Mouse (Mus musculus): Measurements from ENCODE around the gene Slc38a10. TPM values are rescaled to one million over a fixed set of nuclear protein-coding genes. Genes with fewer than 3 reads are reported as not detected.

Gene Slc38a10
- polyA plus RNA-seq, 1 experiment from 2014 or later = 78.8 TPM

DNA sequence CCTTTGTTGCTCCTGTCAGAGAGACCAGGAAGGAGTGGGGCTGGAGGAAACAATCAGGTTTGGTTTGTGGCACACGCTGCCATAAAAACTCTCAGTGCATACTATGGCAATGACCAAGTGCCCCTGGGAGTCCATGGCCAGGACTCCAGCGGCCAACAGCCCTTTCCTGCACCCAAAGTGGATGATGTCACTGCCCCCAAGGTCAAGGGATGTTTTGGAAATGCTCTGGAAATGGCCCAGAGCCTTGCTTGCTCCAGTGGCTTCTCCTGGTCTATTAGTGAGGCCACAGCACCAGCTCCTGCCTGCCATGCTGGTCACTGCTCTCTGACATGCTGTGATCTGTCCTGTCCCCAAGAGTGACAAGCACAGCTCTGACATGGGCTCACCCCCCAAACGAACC is 75.0 kb downstream of the Slc38a10 start:
- Histone ChIP-seq H3K9ac (replicated peaks; ENCODE audit: low read depth, low read length) (no peak overlapping the region), H3K36me3 (ENCODE audit: control insufficient read depth, insufficient read depth, low read length) (peaks cover 34% of the 10 kb centered on the region), H3K27ac (ENCODE audit: low read depth, low read length) (no peak overlapping the region), H3K4me2 (ENCODE audit: low read depth, low read length) (no peak overlapping the region), H3K9me3 (ENCODE audit: control insufficient read depth, low read length) (no peaks in the 10 kb centered on the region), H3K4me1 (ENCODE audit: control insufficient read depth, insufficient read depth, low read length) (0 out of 2 replicates have a peak, but pooled peaks cover 7% of the 10 kb centered on the region), H3K27me3 (ENCODE audit: control insufficient read depth, insufficient read depth, low read length) (no peaks in the 10 kb centered on the region), H3K4me3 (ENCODE audit: low read depth, low read length) (no peak overlapping the region)
- 83% methylated on average over 3 of the region's 3 CpGs for WGBS
- no peak for ATAC-seq (ENCODE audit: low read depth)

GRCm38 (mm10) chr11:120072986-120073647 is 78.0 kb downstream of the Slc38a10 start:
- no peak for ATAC-seq (ENCODE audit: low read depth)
- Histone ChIP-seq H3K4me2 (ENCODE audit: low read depth, low read length) (no peak overlapping the region), H3K27me3 (ENCODE audit: control insufficient read depth, insufficient read depth, low read length) (no peaks in the 10 kb centered on the region), H3K4me3 (ENCODE audit: low read depth, low read length) (no peak overlapping the region), H3K36me3 (ENCODE audit: control insufficient read depth, insufficient read depth, low read length) (peaks cover 40% of the 10 kb centered on the region), H3K4me1 (ENCODE audit: control insufficient read depth, insufficient read depth, low read length) (0 out of 2 replicates have a peak, but pooled peaks cover 7% of the 10 kb centered on the region), H3K9me3 (ENCODE audit: control insufficient read depth, low read length) (no peaks in the 10 kb centered on the region), H3K27ac (ENCODE audit: low read depth, low read length) (no peak overlapping the region), H3K9ac (replicated peaks; ENCODE audit: low read depth, low read length) (no peak overlapping the region)
- WGBS = 93% methylated on average over 9 of the region's 9 CpGs

DNA sequence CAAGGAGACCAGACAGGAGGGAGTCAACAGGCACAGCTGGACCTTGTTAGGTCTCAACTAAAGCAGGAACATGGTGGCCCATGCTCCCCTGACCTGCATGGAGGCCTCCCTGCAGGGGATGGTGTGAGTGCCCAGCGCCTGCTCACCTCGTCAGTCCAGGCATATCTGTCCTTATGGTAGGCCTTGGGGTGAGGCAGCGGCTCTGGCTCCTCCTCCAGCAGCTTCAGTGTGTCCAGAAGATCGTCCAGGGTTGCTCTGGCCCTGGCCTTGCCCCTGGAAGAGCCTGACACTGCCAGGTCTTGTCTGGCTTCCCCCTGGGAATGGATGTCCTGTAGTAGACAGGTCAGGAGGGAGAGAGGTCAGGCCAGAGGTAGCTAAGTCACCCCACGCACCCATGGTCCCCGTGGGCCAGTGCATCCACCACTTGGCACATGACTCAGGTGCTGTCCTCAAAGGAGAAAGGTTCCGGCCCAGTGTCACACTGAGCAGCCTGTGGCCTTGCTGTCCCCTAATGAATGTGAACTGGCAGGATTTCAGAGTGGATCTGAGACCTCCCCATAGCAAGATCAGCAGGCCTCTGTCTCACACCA is 79.3 kb downstream of the Slc38a10 start:
- H3K27me3 ChIP-seq (ENCODE audit: control insufficient read depth, insufficient read depth, low read length) = no peaks in the 10 kb centered on the region
- H3K27ac ChIP-seq (ENCODE audit: low read depth, low read length) = no peak overlapping the region
- H3K9me3 ChIP-seq (ENCODE audit: control insufficient read depth, low read length) = no peaks in the 10 kb centered on the region
- H3K4me1 ChIP-seq (ENCODE audit: control insufficient read depth, insufficient read depth, low read length) = 0 out of 2 replicates have a peak, but pooled peaks cover 7% of the 10 kb centered on the region
- ATAC-seq (ENCODE audit: low read depth) = no peak
- no peak overlapping the region for H3K9ac ChIP-seq (replicated peaks; ENCODE audit: low read depth, low read length)
- no peak overlapping the region for H3K4me3 ChIP-seq (ENCODE audit: low read depth, low read length)
- H3K36me3 ChIP-seq (ENCODE audit: control insufficient read depth, insufficient read depth, low read length) = peaks cover 42% of the 10 kb centered on the region
- H3K4me2 ChIP-seq (ENCODE audit: low read depth, low read length) = no peak overlapping the region
- 90% methylated on average over 7 of the region's 7 CpGs for WGBS

DNA sequence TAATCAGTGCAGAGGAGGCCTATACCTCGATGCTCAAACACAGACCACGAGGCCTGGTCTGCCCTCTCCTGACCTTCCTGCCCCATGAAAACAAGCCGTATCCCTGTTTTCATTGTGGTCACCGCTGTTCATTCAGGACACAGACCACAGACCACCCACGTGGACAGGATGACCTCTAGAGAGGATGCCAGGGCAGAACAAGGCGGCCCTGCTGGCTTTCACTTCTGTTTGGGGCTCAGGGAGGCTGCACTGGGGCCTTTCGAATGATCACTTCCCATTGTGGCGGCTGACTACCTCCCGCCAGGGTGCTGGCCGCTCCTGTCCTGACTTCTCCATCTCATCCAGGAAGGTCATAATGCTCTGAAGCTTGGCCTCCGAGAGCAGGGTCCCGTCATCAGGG is 80.1 kb downstream of the Slc38a10 start:
- Histone ChIP-seq H3K4me2 (ENCODE audit: low read depth, low read length) (no peak overlapping the region), H3K27ac (ENCODE audit: low read depth, low read length) (no peak overlapping the region), H3K9me3 (ENCODE audit: control insufficient read depth, low read length) (no peaks in the 10 kb centered on the region), H3K27me3 (ENCODE audit: control insufficient read depth, insufficient read depth, low read length) (no peaks in the 10 kb centered on the region), H3K36me3 (ENCODE audit: control insufficient read depth, insufficient read depth, low read length) (peaks cover 36% of the 10 kb centered on the region), H3K4me3 (ENCODE audit: low read depth, low read length) (no peak overlapping the region), H3K4me1 (ENCODE audit: control insufficient read depth, insufficient read depth, low read length) (0 out of 2 replicates have a peak, but pooled peaks cover 7% of the 10 kb centered on the region), H3K9ac (replicated peaks; ENCODE audit: low read depth, low read length) (no peak overlapping the region)
- no peak for ATAC-seq (ENCODE audit: low read depth)
- 18% methylated on average over 12 of the region's 12 CpGs for WGBS

GRCm38 (mm10) chr11:120070286-120070930 is 80.7 kb downstream of the Slc38a10 start:
- Histone ChIP-seq H3K4me3 (ENCODE audit: low read depth, low read length) (no peak overlapping the region), H3K9me3 (ENCODE audit: control insufficient read depth, low read length) (no peaks in the 10 kb centered on the region), H3K4me2 (ENCODE audit: low read depth, low read length) (no peak overlapping the region), H3K36me3 (ENCODE audit: control insufficient read depth, insufficient read depth, low read length) (peaks cover 35% of the 10 kb centered on the region), H3K27me3 (ENCODE audit: control insufficient read depth, insufficient read depth, low read length) (no peaks in the 10 kb centered on the region), H3K4me1 (ENCODE audit: control insufficient read depth, insufficient read depth, low read length) (0 out of 2 replicates have a peak, but pooled peaks cover 4% of the 10 kb centered on the region), H3K9ac (replicated peaks; ENCODE audit: low read depth, low read length) (no peak overlapping the region), H3K27ac (ENCODE audit: low read depth, low read length) (no peak overlapping the region)
- no peak for ATAC-seq (ENCODE audit: low read depth)
- WGBS = 93% methylated on average over 26 of the region's 27 CpGs

DNA sequence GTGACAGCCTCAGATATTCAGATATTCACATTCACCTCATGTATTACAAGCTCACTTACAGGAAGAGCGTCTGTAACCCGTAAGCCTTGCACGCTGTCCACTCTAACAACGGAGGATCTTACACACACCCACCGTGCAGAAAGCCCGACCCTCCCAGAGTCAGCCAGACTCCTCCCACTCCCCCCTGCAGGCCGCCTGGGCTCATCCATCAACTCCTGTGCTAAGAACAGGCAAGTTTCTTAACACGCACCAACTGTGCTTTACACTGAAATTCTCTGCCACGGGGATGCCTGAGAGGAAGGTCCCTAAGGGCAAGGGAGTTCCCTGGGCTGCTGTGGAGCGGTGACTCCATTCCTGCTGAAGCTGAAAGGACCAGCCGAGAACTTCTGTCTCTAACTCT is 81.9 kb downstream of the Slc38a10 start:
- Histone ChIP-seq H3K27me3 (ENCODE audit: control insufficient read depth, insufficient read depth, low read length) (no peaks in the 10 kb centered on the region), H3K27ac (ENCODE audit: low read depth, low read length) (no peak overlapping the region), H3K9ac (replicated peaks; ENCODE audit: low read depth, low read length) (no peak overlapping the region), H3K4me3 (ENCODE audit: low read depth, low read length) (no peak overlapping the region), H3K36me3 (ENCODE audit: control insufficient read depth, insufficient read depth, low read length) (peaks cover 42% of the 10 kb centered on the region), H3K9me3 (ENCODE audit: control insufficient read depth, low read length) (no peaks in the 10 kb centered on the region), H3K4me2 (ENCODE audit: low read depth, low read length) (no peak overlapping the region), H3K4me1 (ENCODE audit: control insufficient read depth, insufficient read depth, low read length) (no peaks in the 10 kb centered on the region)
- no peak for ATAC-seq (ENCODE audit: low read depth)
- WGBS = 25% methylated on average over 11 of the region's 11 CpGs

DNA sequence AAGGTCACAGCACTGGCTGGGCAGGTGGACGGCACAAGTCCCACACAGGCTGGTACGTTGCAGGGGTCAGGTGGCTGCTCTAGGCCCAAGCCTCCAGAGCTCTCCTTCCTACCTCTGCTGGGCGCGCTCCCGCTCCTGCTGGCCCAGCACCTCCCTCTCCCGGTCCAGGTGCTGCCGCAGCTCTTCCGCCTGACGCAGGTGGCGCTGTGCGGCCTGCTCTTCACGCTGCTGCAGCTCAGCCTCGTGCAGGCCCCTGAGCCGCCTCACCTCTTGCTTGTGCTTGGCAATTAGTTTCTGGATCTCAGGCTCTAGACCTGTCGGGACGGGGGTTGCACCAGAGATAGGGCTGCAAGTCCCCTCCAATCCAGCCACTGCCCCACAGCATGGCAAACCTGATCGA is 83.3 kb downstream of the Slc38a10 start:
- H3K4me3 ChIP-seq (ENCODE audit: low read depth, low read length) = no peak overlapping the region
- H3K4me1 ChIP-seq (ENCODE audit: control insufficient read depth, insufficient read depth, low read length) = no peaks in the 10 kb centered on the region
- no peak for ATAC-seq (ENCODE audit: low read depth)
- no peak overlapping the region for H3K9ac ChIP-seq (replicated peaks; ENCODE audit: low read depth, low read length)
- no peak overlapping the region for H3K27ac ChIP-seq (ENCODE audit: low read depth, low read length)
- H3K4me2 ChIP-seq (ENCODE audit: low read depth, low read length) = no peak overlapping the region
- WGBS = 50% methylated on average over 17 of the region's 17 CpGs
- no peaks in the 10 kb centered on the region for H3K27me3 ChIP-seq (ENCODE audit: control insufficient read depth, insufficient read depth, low read length)
- H3K9me3 ChIP-seq (ENCODE audit: control insufficient read depth, low read length) = no peaks in the 10 kb centered on the region
- H3K36me3 ChIP-seq (ENCODE audit: control insufficient read depth, insufficient read depth, low read length) = peaks cover 48% of the 10 kb centered on the region

DNA sequence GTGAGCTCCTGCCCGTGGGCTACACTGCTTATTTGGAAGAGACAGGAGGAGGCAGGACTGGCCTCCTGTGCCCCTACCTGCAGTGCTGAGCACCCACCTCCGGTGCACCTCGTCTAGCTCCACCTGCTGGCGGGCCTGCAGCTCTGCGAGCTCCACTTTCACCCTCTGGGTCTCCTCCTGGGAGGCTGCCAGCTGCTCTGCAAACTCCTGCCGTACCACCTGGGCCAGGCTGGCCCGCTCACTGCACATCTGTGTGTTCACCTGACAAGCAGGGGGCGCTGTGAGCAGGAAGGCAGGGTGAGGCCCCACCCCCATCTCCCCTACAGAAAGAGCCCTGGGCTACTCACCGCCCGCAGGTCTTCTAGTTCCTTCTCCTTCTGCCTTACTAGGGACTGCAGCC is 85.9 kb downstream of the Slc38a10 start:
- H3K36me3 ChIP-seq (ENCODE audit: control insufficient read depth, insufficient read depth, low read length) = peaks cover 30% of the 10 kb centered on the region
- no peak overlapping the region for H3K4me3 ChIP-seq (ENCODE audit: low read depth, low read length)
- ATAC-seq (ENCODE audit: low read depth) = no peak; the same call in 1 of the 2 replicates
- no peak overlapping the region for H3K9ac ChIP-seq (replicated peaks; ENCODE audit: low read depth, low read length)
- no peaks in the 10 kb centered on the region for H3K27me3 ChIP-seq (ENCODE audit: control insufficient read depth, insufficient read depth, low read length)
- H3K27ac ChIP-seq (ENCODE audit: low read depth, low read length) = no peak overlapping the region
- no peak overlapping the region for H3K4me2 ChIP-seq (ENCODE audit: low read depth, low read length)
- no peaks in the 10 kb centered on the region for H3K9me3 ChIP-seq (ENCODE audit: control insufficient read depth, low read length)
- H3K4me1 ChIP-seq (ENCODE audit: control insufficient read depth, insufficient read depth, low read length) = no peaks in the 10 kb centered on the region
- WGBS = 38% methylated on average over 10 of the region's 10 CpGs

DNA sequence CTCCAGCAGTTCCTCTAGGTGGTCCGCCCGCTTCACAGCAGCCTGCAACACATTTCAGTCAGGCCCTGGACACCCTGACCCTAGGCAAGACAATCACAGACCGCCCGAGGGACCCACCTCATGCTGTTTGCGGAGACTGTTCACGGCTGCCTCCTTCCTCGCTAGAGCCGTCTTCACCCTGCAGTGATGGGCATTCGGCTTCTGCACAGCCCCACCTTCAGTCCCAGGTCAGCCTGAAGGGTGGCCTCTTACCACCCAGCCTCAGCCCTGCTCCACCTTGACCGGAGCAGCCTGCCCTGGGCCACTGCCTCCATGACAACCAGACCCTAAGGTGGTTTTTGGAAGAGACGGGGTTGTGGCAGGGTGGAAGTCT is 86.5 kb downstream of the Slc38a10 start:
- H3K4me3 ChIP-seq (ENCODE audit: low read depth, low read length) = no peak overlapping the region
- ATAC-seq (ENCODE audit: low read depth) = no peak
- 94% methylated on average over 11 of the region's 11 CpGs for WGBS

More for the DNA sequence above, 86.5 kb downstream of the Slc38a10 start:
- Histone ChIP-seq H3K9me3 (ENCODE audit: control insufficient read depth, low read length) (no peaks in the 10 kb centered on the region), H3K27me3 (ENCODE audit: control insufficient read depth, insufficient read depth, low read length) (no peaks in the 10 kb centered on the region), H3K4me2 (ENCODE audit: low read depth, low read length) (no peak overlapping the region), H3K9ac (replicated peaks; ENCODE audit: low read depth, low read length) (no peak overlapping the region), H3K27ac (ENCODE audit: low read depth, low read length) (no peak overlapping the region), H3K36me3 (ENCODE audit: control insufficient read depth, insufficient read depth, low read length) (peaks cover 26% of the 10 kb centered on the region), H3K4me1 (ENCODE audit: control insufficient read depth, insufficient read depth, low read length) (no peaks in the 10 kb centered on the region)

Data from neural tube, embryonic 14.5 days (tissue).